Mouse (Mus musculus): ENCODE measurements at regions not wholly inside any gene's neighbourhood (a gene's known extent, or its start where the extent isn't known, plus 50 kb on each side); places are given as distances from the start of the nearest gene placed in this dataset.
"Not testable (repeated sequence)": the region's sequence is repeated elsewhere in the genome, so short reads cannot be mapped to it uniquely, and the experiment has no call there.

- no peaks in the 10 kb centered on the region for H3K36me3 ChIP-seq
- H3K27me3 ChIP-seq = no peaks in the 10 kb centered on the region
- WGBS = 40% methylated on average over 4 of the region's 4 CpGs
- no peak overlapping the region for H3K9ac ChIP-seq
- no peak overlapping the region for H3K27ac ChIP-seq (replicated peaks)
- H3K9me3 ChIP-seq = no peaks in the 10 kb centered on the region
- H3K4me2 ChIP-seq = no peak overlapping the region
- no peak for ATAC-seq (ENCODE audit: low FRiP score, low read depth)
- no peak overlapping the region for H3K4me3 ChIP-seq
- no peaks in the 10 kb centered on the region for H3K4me1 ChIP-seq (replicated peaks)
These were observed 83.8 kb downstream of the Fam174a start for GRCm38 (mm10) chr1:95397188-95397587.

GRCm38 (mm10) chr1:95399764-95400163 is 86.3 kb downstream of the Fam174a start:
- Histone ChIP-seq H3K4me1 (replicated peaks) (no peaks in the 10 kb centered on the region), H3K36me3 (no peaks in the 10 kb centered on the region), H3K4me3 (no peak overlapping the region), H3K27ac (replicated peaks) (no peak overlapping the region), H3K4me2 (no peak overlapping the region), H3K9ac (no peak overlapping the region), H3K27me3 (no peaks in the 10 kb centered on the region), H3K9me3 (no peaks in the 10 kb centered on the region)
- 84% methylated on average over 7 of the region's 7 CpGs for WGBS
- no peak for ATAC-seq (ENCODE audit: low FRiP score, low read depth)

GRCm38 (mm10) chr1:95422253-95422652 is 108.8 kb downstream of the Fam174a start:
- Histone ChIP-seq H3K4me1 (replicated peaks) (no peaks in the 10 kb centered on the region), H3K4me3 (no peak overlapping the region), H3K27me3 (no peaks in the 10 kb centered on the region), H3K4me2 (no peak overlapping the region), H3K9me3 (no peaks in the 10 kb centered on the region), H3K9ac (no peak overlapping the region), H3K27ac (replicated peaks) (no peak overlapping the region), H3K36me3 (no peaks in the 10 kb centered on the region)
- WGBS = 87% methylated on average over 1 of the region's 1 CpGs
- ATAC-seq (ENCODE audit: low FRiP score, low read depth) = no peak

GRCm38 (mm10) chr1:95425420-95425819 is 112.0 kb downstream of the Fam174a start:
- Histone ChIP-seq H3K4me3 (no peak overlapping the region), H3K27ac (replicated peaks) (no peak overlapping the region), H3K9ac (no peak overlapping the region), H3K9me3 (no peaks in the 10 kb centered on the region), H3K36me3 (no peaks in the 10 kb centered on the region), H3K4me1 (replicated peaks) (no peaks in the 10 kb centered on the region), H3K4me2 (no peak overlapping the region), H3K27me3 (no peaks in the 10 kb centered on the region)
- no peak for ATAC-seq (ENCODE audit: low FRiP score, low read depth)

GRCm38 (mm10) chr1:95437155-95437554 is 123.7 kb downstream of the Fam174a start:
- Histone ChIP-seq H3K9me3 (no peaks in the 10 kb centered on the region), H3K4me3 (no peak overlapping the region)
- ATAC-seq (ENCODE audit: low FRiP score, low read depth) = no peak

GRCm38 (mm10) chr1:95445541-95445940 is 132.1 kb downstream of the Fam174a start:
- Histone ChIP-seq H3K9me3 (no peaks in the 10 kb centered on the region), H3K27me3 (no peaks in the 10 kb centered on the region), H3K4me3 (no peak overlapping the region), H3K4me2 (no peak overlapping the region), H3K4me1 (replicated peaks) (0 out of 2 replicates have a peak, but pooled peaks cover 3% of the 10 kb centered on the region), H3K9ac (no peak overlapping the region), H3K36me3 (no peaks in the 10 kb centered on the region), H3K27ac (replicated peaks) (no peak overlapping the region)
- no peak for ATAC-seq (ENCODE audit: low FRiP score, low read depth)
- WGBS = 73% methylated on average over 3 of the region's 3 CpGs

More at GRCm38 (mm10) chr1:95437155-95437554, 123.7 kb downstream of the Fam174a start:
- H3K4me1 ChIP-seq (replicated peaks) = no peaks in the 10 kb centered on the region
- no peaks in the 10 kb centered on the region for H3K27me3 ChIP-seq
- H3K9ac ChIP-seq = no peak overlapping the region
- H3K4me2 ChIP-seq = no peak overlapping the region
- no peak overlapping the region for H3K27ac ChIP-seq (replicated peaks)
- H3K36me3 ChIP-seq = no peaks in the 10 kb centered on the region

- peak; percentile 74 for ATAC-seq (ENCODE audit: low FRiP score, low read depth)
- no peak overlapping the region for H3K4me2 ChIP-seq
- WGBS = 54% methylated on average over 7 of the region's 7 CpGs
- H3K36me3 ChIP-seq = no peaks in the 10 kb centered on the region
- H3K27me3 ChIP-seq = no peaks in the 10 kb centered on the region
- no peaks in the 10 kb centered on the region for H3K9me3 ChIP-seq
- H3K4me1 ChIP-seq (replicated peaks) = 0 out of 2 replicates have a peak, but pooled peaks cover 3% of the 10 kb centered on the region
- H3K4me3 ChIP-seq = no peak overlapping the region
- no peak overlapping the region for H3K9ac ChIP-seq
- H3K27ac ChIP-seq (replicated peaks) = 0 out of 2 replicates have a peak overlapping the region, but pooled peaks have one; percentile 0
These were observed 135.6 kb downstream of the Fam174a start for GRCm38 (mm10) chr1:95448962-95449558.

- no peaks in the 10 kb centered on the region for H3K9me3 ChIP-seq
- WGBS = 90% methylated on average over 4 of the region's 4 CpGs
- no peak overlapping the region for H3K27ac ChIP-seq (replicated peaks)
- H3K27me3 ChIP-seq = no peaks in the 10 kb centered on the region
- H3K4me3 ChIP-seq = no peak overlapping the region
- H3K4me2 ChIP-seq = no peak overlapping the region
- ATAC-seq (ENCODE audit: low FRiP score, low read depth) = no peak
- H3K4me1 ChIP-seq (replicated peaks) = 0 out of 2 replicates have a peak, but pooled peaks cover 3% of the 10 kb centered on the region
- no peaks in the 10 kb centered on the region for H3K36me3 ChIP-seq
- H3K9ac ChIP-seq = no peak overlapping the region
These were observed 137.5 kb downstream of the Fam174a start for GRCm38 (mm10) chr1:95450920-95451332.

- not testable (repeated sequence) for H3K36me3 ChIP-seq; H3K27me3 ChIP-seq; H3K4me1 ChIP-seq (replicated peaks); H3K4me2 ChIP-seq; H3K4me3 ChIP-seq; H3K27ac ChIP-seq (replicated peaks); H3K9ac ChIP-seq; H3K9me3 ChIP-seq
- peak; percentile 80; the same call in 1 of the 2 replicates for ATAC-seq (ENCODE audit: low FRiP score, low read depth)
- WGBS = 79% methylated on average over 6 of the region's 6 CpGs
These were observed 138.3 kb downstream of the Fam174a start for GRCm38 (mm10) chr1:95451755-95452154.

- 63% methylated on average over 2 of the region's 2 CpGs for WGBS
- no peaks in the 10 kb centered on the region for H3K27me3 ChIP-seq
- no peaks in the 10 kb centered on the region for H3K9me3 ChIP-seq
- H3K4me3 ChIP-seq = no peak overlapping the region
- H3K9ac ChIP-seq = no peak overlapping the region
- no peak for ATAC-seq (ENCODE audit: low FRiP score, low read depth)
- no peak overlapping the region for H3K27ac ChIP-seq (replicated peaks)
- H3K36me3 ChIP-seq = no peaks in the 10 kb centered on the region
- no peaks in the 10 kb centered on the region for H3K4me1 ChIP-seq (replicated peaks)
- H3K4me2 ChIP-seq = no peak overlapping the region
These were observed 140.8 kb downstream of the Fam174a start for GRCm38 (mm10) chr1:95454246-95454645.

GRCm38 (mm10) chr1:95459355-95459754 is 145.9 kb downstream of the Fam174a start:
- H3K36me3 ChIP-seq = no peaks in the 10 kb centered on the region
- no peak for ATAC-seq (ENCODE audit: low FRiP score, low read depth)
- no peaks in the 10 kb centered on the region for H3K4me1 ChIP-seq (replicated peaks)
- WGBS = 88% methylated on average over 1 of the region's 1 CpGs
- H3K9ac ChIP-seq = no peak overlapping the region
- H3K27me3 ChIP-seq = no peaks in the 10 kb centered on the region
- no peaks in the 10 kb centered on the region for H3K9me3 ChIP-seq
- H3K4me3 ChIP-seq = no peak overlapping the region
- no peak overlapping the region for H3K27ac ChIP-seq (replicated peaks)
- no peak overlapping the region for H3K4me2 ChIP-seq

- no peak overlapping the region for H3K9ac ChIP-seq
- no peaks in the 10 kb centered on the region for H3K4me1 ChIP-seq (replicated peaks)
- H3K36me3 ChIP-seq = no peaks in the 10 kb centered on the region
- H3K27me3 ChIP-seq = no peaks in the 10 kb centered on the region
- H3K4me3 ChIP-seq = no peak overlapping the region
- H3K27ac ChIP-seq (replicated peaks) = no peak overlapping the region
- WGBS = 69% methylated on average over 2 of the region's 2 CpGs
- H3K9me3 ChIP-seq = no peaks in the 10 kb centered on the region
- no peak overlapping the region for H3K4me2 ChIP-seq
- ATAC-seq (ENCODE audit: low FRiP score, low read depth) = no peak
These were observed 154.7 kb downstream of the Fam174a start for GRCm38 (mm10) chr1:95468095-95468494.

GRCm38 (mm10) chr1:95468772-95469171 is 155.3 kb downstream of the Fam174a start:
- H3K4me3 ChIP-seq = no peak overlapping the region
- no peak for ATAC-seq (ENCODE audit: low FRiP score, low read depth)
- H3K4me2 ChIP-seq = no peak overlapping the region
- no peaks in the 10 kb centered on the region for H3K36me3 ChIP-seq
- H3K9me3 ChIP-seq = no peaks in the 10 kb centered on the region
- no peak overlapping the region for H3K27ac ChIP-seq (replicated peaks)
- 88% methylated on average over 2 of the region's 2 CpGs for WGBS
- H3K4me1 ChIP-seq (replicated peaks) = no peaks in the 10 kb centered on the region
- H3K9ac ChIP-seq = no peak overlapping the region
- no peaks in the 10 kb centered on the region for H3K27me3 ChIP-seq

Data from hindbrain, embryonic 15.5 days (tissue).